Mouse (Mus musculus) neural tube, embryonic 11.5 days (tissue): ENCODE measurements around the gene Bag3. TPM values are rescaled to one million over a fixed set of nuclear protein-coding genes. Genes with fewer than 3 reads are reported as not detected.

Experiments used
- ATAC-seq: fragments of 200-750 bp; cut with Nextera tagmentation; 2 replicates; pipeline ENCODE4 v1.8.0; 2017; ENCODE audit warnings: moderate number of reproducible peaks, mild to moderate bottlenecking, moderate TSS enrichment, moderate library complexity; ENCODE audit not compliant: insufficient read depth, low FRiP score, low TSS enrichment
- DNase-seq: peaks from one replicate; pipeline ENCODE4 v3.0.0-alpha.2; 2015; ENCODE audit warnings: low spot score
- H3K27ac ChIP-seq: fragments of 300-500 bp; sonication (generic); 2 replicates; pipeline ENCODE4 v1.5.1; 2014; ENCODE audit warnings: low read depth, mild to moderate bottlenecking, low read length
- H3K27me3 ChIP-seq: fragments of 300-500 bp; sonication (generic); 2 replicates; pipeline ENCODE4 v1.6.1; 2014; ENCODE audit warnings: mild to moderate bottlenecking, low read length, mixed read lengths; ENCODE audit not compliant: control insufficient read depth, insufficient read depth
- H3K36me3 ChIP-seq: fragments of 300-500 bp; sonication (generic); 2 replicates; pipeline ENCODE4 v1.6.1; 2014; ENCODE audit warnings: mild to moderate bottlenecking, low read length, moderate library complexity, mixed read lengths; ENCODE audit not compliant: control insufficient read depth, insufficient read depth
- H3K4me1 ChIP-seq: fragments of 300-500 bp; sonication (generic); 2 replicates; pipeline ENCODE4 v1.6.1; 2014; ENCODE audit warnings: low read length, mixed read lengths; ENCODE audit not compliant: control insufficient read depth, insufficient read depth
- H3K4me2 ChIP-seq: fragments of 300-500 bp; sonication (generic); 2 replicates; pipeline ENCODE4 v1.6.1; 2014; ENCODE audit warnings: low read depth, mild to moderate bottlenecking, moderate library complexity
- H3K4me3 ChIP-seq: fragments of 300-500 bp; sonication (generic); 2 replicates; pipeline ENCODE4 v1.5.1; 2014; ENCODE audit warnings: low read depth, low read length
- H3K9ac ChIP-seq: fragments of 300-500 bp; sonication (generic); 2 replicates; pipeline ENCODE4 v1.6.1; 2014; ENCODE audit warnings: mild to moderate bottlenecking, low read length
- H3K9me3 ChIP-seq: fragments of 300-500 bp; sonication (generic); 2 replicates; pipeline ENCODE4 v1.6.1; 2016; ENCODE audit warnings: low read length; ENCODE audit not compliant: control insufficient read depth
- WGBS: fragments of 180-500 bp; shearing (Covaris S2); extraction: QIAGEN DNeasy Blood & Tissue Kit; methylation state at CpG from one replicate; pipeline ENCODE4 v1.1.7; 2014; 5-methylcytosine and 5-hydroxymethylcytosine counted together
- polyA plus RNA-seq: library from polyadenylated mRNA; unstranded; fragments of >200 nt; fragmentation: Nextera tagmentation; extraction: Ambion mirVana; gene quantifications from 2 replicates; pipeline ENCODE4 v1.2.1, GENCODE M21; 2014

Gene Bag3
- polyA plus RNA-seq, 1 experiment from 2014 or later = 6.0 TPM

- WGBS = 77% methylated on average over 6 of the region's 6 CpGs
- H3K9ac ChIP-seq = no peak overlapping the region
- no peak overlapping the region for H3K27ac ChIP-seq
- no peak overlapping the region for H3K4me3 ChIP-seq
- peaks cover 18% of the 10 kb centered on the region for H3K4me1 ChIP-seq
- no peaks in the 10 kb centered on the region for H3K9me3 ChIP-seq
- H3K36me3 ChIP-seq = no peaks in the 10 kb centered on the region
- H3K27me3 ChIP-seq = no peaks in the 10 kb centered on the region
- ATAC-seq (no peak), DNase-seq (no peak)
- H3K4me2 ChIP-seq = no peak overlapping the region
Observed at GRCm38 (mm10) chr7:128531929-128532328, 8.5 kb downstream of the Bag3 start.

GRCm38 (mm10) chr7:128532441-128533166 lies 9.2 kb downstream of the Bag3 start:
- no peak for DNase-seq
- Histone ChIP-seq H3K9me3 (no peaks in the 10 kb centered on the region), H3K36me3 (no peaks in the 10 kb centered on the region), H3K27ac (no peak overlapping the region), H3K27me3 (no peaks in the 10 kb centered on the region), H3K4me3 (no peak overlapping the region), H3K4me2 (no peak overlapping the region), H3K9ac (no peak overlapping the region), H3K4me1 (peaks cover 18% of the 10 kb centered on the region)
- no peak for ATAC-seq
- 84% methylated on average over 6 of the region's 6 CpGs for WGBS

- ATAC-seq (no peak), DNase-seq (no peak)
- Histone ChIP-seq H3K4me3 (no peak overlapping the region), H3K27ac (no peak overlapping the region), H3K4me1 (peaks cover 18% of the 10 kb centered on the region; the same call in 1 of the 2 replicates), H3K9me3 (no peaks in the 10 kb centered on the region), H3K27me3 (no peaks in the 10 kb centered on the region), H3K9ac (no peak overlapping the region), H3K36me3 (no peaks in the 10 kb centered on the region), H3K4me2 (no peak overlapping the region)
- 56% methylated on average over 5 of the region's 5 CpGs for WGBS
Observed at GRCm38 (mm10) chr7:128534984-128535491, 11.6 kb downstream of the Bag3 start.

GRCm38 (mm10) chr7:128536074-128536473 lies 12.7 kb downstream of the Bag3 start:
- WGBS = 45% methylated on average over 3 of the region's 3 CpGs
- ATAC-seq (no peak), DNase-seq (no peak)
- no peak overlapping the region for H3K4me2 ChIP-seq
- no peak overlapping the region for H3K4me3 ChIP-seq
- no peaks in the 10 kb centered on the region for H3K9me3 ChIP-seq
- H3K9ac ChIP-seq = no peak overlapping the region
- H3K4me1 ChIP-seq = peaks cover 13% of the 10 kb centered on the region; the same call in 1 of the 2 replicates
- no peak overlapping the region for H3K27ac ChIP-seq
- no peaks in the 10 kb centered on the region for H3K27me3 ChIP-seq
- no peaks in the 10 kb centered on the region for H3K36me3 ChIP-seq

- no peak overlapping the region for H3K4me2 ChIP-seq
- no peak overlapping the region for H3K27ac ChIP-seq
- H3K9ac ChIP-seq = no peak overlapping the region
- DNase-seq (no peak), ATAC-seq (no peak)
- no peaks in the 10 kb centered on the region for H3K9me3 ChIP-seq
- no peak overlapping the region for H3K4me3 ChIP-seq
- H3K36me3 ChIP-seq = no peaks in the 10 kb centered on the region
- 83% methylated on average over 4 of the region's 4 CpGs for WGBS
- peaks cover 12% of the 10 kb centered on the region; the same call in 1 of the 2 replicates for H3K4me1 ChIP-seq
- no peaks in the 10 kb centered on the region for H3K27me3 ChIP-seq
Observed at GRCm38 (mm10) chr7:128537676-128538075, 14.3 kb downstream of the Bag3 start.

DNA sequence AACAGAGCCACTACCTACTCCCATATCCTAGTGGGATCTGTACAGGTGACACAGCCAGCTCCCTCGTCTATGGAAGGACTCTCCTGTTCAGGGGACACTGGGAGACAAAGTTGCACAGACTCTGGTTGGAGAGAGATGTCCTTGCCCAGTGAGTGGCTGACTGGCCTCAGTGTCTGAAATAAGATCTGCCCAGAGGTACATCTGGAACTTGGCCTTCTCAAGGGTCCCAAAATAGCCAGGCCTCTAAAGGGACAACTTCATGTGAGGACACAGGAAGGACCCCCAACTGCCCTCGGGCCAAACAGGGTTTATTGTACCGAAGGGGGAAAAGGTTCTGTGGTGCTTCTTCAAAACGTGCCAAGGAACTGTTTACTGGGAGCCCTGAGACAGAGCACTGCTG lies 14.8 kb downstream of the Bag3 start:
- ATAC-seq = no peak
- WGBS = 72% methylated on average over 4 of the region's 4 CpGs

DNA sequence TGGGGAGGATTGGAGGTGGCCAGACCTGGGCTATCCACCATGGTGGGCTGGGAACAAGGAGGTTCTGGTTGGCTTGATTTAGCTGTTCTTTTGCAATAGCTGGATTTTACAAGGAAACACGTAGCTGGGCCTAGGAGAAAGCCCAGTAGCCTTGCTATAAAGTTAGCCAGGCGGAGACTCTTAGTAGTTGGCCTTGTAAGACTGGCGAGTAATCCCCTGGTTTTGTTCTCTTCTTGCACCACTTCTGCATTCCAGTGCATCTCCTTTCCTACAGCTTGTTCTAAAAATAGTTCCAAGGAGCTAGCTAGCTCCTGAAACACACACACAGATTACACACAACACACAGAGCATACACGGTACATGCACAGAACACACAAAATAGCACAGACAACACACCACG lies 15.4 kb downstream of the Bag3 start:
- Histone ChIP-seq H3K27me3 (no peaks in the 10 kb centered on the region), H3K9me3 (no peaks in the 10 kb centered on the region), H3K9ac (no peak overlapping the region), H3K36me3 (no peaks in the 10 kb centered on the region), H3K27ac (no peak overlapping the region), H3K4me1 (0 out of 2 replicates have a peak, but pooled peaks cover 6% of the 10 kb centered on the region), H3K4me2 (no peak overlapping the region), H3K4me3 (no peak overlapping the region)
- 85% methylated on average over 5 of the region's 5 CpGs for WGBS
- no peak for DNase-seq
- ATAC-seq = no peak

More for the DNA sequence above, 14.8 kb downstream of the Bag3 start:
- H3K4me3 ChIP-seq = no peak overlapping the region
- no peaks in the 10 kb centered on the region for H3K27me3 ChIP-seq
- no peak overlapping the region for H3K9ac ChIP-seq
- H3K4me2 ChIP-seq = no peak overlapping the region
- no peaks in the 10 kb centered on the region for H3K36me3 ChIP-seq
- no peaks in the 10 kb centered on the region for H3K9me3 ChIP-seq
- peaks cover 10% of the 10 kb centered on the region; the same call in 1 of the 2 replicates for H3K4me1 ChIP-seq
- no peak overlapping the region for H3K27ac ChIP-seq
- DNase-seq = no peak

GRCm38 (mm10) chr7:128540111-128540510 lies 16.7 kb downstream of the Bag3 start:
- H3K4me3 ChIP-seq = no peak overlapping the region
- 0 out of 2 replicates have a peak, but pooled peaks cover 3% of the 10 kb centered on the region for H3K4me1 ChIP-seq
- no peaks in the 10 kb centered on the region for H3K27me3 ChIP-seq
- WGBS = 93% methylated on average over 13 of the region's 13 CpGs
- H3K9me3 ChIP-seq = no peaks in the 10 kb centered on the region
- H3K27ac ChIP-seq = no peak overlapping the region
- DNase-seq (no peak), ATAC-seq (no peak)
- H3K4me2 ChIP-seq = no peak overlapping the region
- H3K9ac ChIP-seq = no peak overlapping the region
- no peaks in the 10 kb centered on the region for H3K36me3 ChIP-seq

DNA sequence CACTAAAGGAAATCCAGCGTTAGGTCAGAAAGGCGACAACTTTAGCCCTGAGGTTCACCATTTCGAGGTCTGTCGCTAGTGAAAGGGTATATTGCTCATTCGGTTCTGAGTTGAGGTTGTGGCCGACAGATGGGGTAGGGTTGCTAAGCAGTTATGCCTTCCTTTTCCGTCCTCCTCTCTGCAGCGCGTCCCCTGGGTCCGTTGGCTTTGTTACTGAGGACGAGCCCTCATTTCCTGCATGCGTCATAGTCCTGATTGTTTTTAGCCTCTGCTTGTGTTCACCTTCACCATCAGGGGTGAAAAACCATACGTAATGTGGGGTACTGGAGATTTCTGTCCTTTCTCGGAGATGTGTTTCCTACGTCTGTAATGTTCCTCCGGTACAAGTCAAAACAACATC lies 17.3 kb downstream of the Bag3 start:
- Histone ChIP-seq H3K4me3 (no peak overlapping the region), H3K27me3 (no peaks in the 10 kb centered on the region)

More for the DNA sequence above, 17.3 kb downstream of the Bag3 start:
- DNase-seq = no peak
- Histone ChIP-seq H3K36me3 (no peaks in the 10 kb centered on the region), H3K4me2 (no peak overlapping the region), H3K4me1 (no peaks in the 10 kb centered on the region), H3K9me3 (no peaks in the 10 kb centered on the region), H3K9ac (no peak overlapping the region), H3K27ac (no peak overlapping the region)
- WGBS = 88% methylated on average over 16 of the region's 16 CpGs
- no peak for ATAC-seq
